Mouse (Mus musculus): ENCODE measurements around the gene Cmtr2. TPM values are rescaled to one million over a fixed set of nuclear protein-coding genes. Genes with fewer than 3 reads are reported as not detected.

The Cmtr2 gene
- 9.0 and 9.6 TPM in 2 replicates for total RNA-seq (2015)
- 10.0 and 14.3 TPM in 2 replicates for total RNA-seq (2017)

DNA sequence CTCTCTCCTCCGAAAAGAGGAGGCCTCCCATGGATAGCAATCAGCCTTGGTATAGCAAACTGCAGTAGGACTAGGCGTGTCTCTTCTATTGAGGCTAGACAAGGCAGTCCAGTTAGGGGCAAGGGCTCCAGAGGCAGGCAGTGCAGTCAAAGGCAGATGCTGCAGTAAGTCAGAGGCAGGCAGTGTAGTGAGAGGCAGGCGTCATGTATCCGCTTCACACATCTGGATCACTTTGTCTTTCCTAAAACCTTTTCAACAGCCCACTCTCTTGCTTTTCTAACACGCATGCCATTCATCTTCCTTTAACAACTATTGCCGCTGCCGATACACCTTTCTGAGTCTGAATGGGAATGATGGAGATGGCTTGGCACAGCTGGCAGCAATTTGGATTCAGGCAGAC lies at the start of gene Cmtr2:
Gene Cmtr2, plus strand, starts transcription at position 301 of the 400 bp plus-strand sequence.
- ATAC-seq (replicated peaks; ENCODE audit: poor library complexity): no peak

DNA sequence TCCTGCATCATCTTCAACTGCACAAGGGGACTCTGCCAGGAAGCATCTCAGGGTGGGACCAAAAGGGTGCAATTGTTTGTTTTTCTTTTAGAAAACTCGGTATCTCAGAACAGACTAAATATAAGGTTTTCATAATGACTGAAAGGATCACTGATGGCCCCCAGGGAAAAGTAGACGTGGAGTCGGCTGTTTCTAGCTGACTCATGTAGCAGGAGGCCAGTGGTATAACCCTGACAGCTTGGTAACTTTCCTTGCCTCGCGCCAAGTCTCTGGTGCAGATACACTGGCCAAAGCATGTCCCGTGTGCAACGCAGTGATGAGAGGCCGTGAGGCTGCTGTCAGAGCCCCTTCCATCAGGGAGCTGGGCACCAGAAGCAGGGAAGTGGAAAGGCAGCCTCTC lies 49.2 kb upstream of the Cmtr2 start:
- no peak for ATAC-seq (replicated peaks; ENCODE audit: poor library complexity)

DNA sequence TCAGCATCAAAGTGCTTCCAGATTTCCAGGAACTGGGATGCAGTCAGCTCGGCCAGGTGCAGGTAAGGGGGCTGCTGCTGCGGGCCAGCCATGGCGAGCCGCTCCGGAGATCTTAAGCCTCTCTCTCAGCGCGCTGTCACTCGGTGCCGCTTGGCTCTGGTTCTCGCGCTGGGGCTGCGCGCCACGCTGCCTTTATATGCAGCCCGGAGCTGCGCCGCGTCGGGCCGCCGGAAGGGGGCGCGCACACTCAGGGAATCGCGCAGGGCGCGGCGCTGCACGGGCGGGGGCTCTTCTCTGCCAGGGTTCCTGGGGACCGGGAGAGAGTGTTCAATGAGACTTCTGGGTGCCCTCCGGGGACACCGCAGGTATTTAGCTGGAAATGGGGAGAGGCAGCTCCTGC lies 47.4 kb upstream of the Cmtr2 start, which contains the start of gene Calb2:
Gene Calb2, minus strand, starts transcription at position 165 of the 400 bp plus-strand sequence.
- ATAC-seq (replicated peaks; ENCODE audit: poor library complexity): peak; percentile 86

DNA sequence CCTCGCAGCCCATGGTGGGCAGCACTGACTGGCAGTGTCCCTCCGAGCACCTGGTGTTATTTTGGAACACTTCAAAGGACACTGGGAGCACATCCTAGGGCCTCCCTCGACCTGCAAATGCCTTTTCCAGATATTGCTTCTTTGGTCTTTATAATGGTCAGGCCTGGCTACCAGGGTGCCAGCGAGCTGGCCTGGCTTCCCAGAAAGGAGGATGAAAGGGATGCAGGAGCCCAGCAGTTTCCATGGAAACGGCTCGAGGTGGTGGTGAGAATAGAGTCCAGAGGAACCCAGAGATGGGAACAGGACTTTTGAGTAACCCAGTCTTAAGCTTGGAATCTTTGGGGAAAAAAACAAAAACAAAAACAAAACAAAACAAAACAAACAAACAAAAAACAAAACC lies 43.3 kb upstream of the Cmtr2 start:
- ATAC-seq (replicated peaks; ENCODE audit: poor library complexity): no peak

DNA sequence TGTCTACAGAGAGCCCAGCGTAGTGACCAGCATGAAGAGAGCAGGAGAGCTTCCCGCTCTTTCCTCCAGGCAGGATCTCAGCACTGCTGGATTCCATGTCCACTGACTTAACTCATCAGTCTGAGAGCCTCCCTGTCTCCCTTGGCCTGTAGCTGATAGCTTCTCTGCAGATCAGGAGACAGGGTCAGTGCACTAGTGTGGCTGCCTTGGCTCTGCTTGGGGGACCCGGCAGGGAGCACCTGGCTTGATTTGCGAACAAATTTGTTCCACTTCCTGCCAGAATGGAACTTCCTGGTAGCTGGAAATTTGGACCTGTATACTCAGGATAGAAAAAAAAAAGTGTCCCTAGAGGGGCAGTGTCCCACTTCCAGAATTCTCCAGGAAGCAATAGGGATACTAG lies 40.6 kb upstream of the Cmtr2 start:
- no peak for ATAC-seq (replicated peaks; ENCODE audit: poor library complexity)

DNA sequence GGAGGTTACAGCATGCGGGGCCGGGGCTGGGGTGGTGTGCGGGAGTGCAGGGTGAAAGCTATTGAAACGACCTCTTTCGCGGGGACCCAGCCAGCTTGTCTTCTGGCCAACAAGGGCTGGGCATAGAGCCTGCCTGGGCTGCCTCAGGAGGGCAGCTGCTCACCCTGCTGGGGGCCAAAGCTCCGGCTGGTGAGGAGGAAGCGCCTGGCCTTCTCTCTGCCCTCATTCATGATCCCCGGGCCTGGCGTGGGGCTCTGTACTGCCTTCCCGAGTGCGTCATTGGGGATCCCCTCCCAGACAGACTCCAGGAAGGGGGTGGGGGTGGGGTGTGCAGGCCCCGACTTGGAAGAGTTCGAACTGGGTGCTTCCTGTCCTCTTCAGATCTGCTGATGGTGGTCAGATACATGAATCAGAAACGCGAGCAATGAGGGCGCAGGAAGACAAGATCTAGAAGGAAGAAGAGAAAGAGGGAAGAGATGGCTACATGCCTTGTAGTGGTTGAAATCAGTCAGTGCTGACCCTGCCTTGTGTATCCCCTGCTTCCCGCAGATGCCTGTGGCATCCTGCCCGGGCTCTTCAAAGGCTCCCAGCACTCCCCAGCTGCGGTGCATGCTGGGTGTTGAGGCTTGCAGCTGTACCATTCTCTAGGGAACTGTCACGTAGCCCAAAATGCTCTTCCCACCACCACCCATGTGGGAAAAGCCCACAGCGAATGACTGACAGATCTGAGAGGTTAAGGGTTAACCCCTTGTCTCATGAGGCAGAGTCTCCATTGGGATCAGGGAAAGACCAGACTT lies 37.9 kb upstream of the Cmtr2 start:
- no peak for ATAC-seq (replicated peaks; ENCODE audit: poor library complexity)

DNA sequence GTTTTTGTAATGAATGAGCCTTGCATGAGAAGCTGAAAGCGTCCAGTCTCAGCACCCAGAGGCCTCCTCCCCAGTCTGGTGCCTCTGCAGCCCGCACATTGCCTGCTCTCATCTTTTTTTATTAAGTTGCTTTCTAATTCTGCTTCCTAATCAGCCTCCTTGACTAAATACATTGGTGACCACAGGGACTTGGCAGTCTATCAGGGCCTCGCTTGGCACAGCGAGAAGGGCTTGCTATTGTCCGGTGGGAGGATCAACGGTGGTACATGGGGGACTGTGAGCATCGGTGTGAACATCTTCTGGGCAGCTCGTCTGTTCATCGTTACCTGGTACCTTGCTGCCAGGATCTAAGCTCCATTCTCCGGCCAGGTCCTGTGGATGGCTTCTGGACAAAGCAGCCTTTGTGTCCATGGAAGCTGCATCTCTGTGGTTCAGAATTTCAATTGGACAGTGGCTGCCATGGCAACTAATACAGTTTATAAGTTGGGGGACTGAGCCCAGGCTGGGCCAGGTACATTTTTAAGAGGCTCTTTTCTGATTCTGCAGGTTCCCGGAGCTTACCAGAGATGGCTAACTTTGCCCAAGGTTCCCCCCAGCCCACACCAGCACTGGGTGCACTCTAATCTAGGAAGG lies 32.6 kb upstream of the Cmtr2 start:
- ATAC-seq (replicated peaks; ENCODE audit: poor library complexity): no peak

DNA sequence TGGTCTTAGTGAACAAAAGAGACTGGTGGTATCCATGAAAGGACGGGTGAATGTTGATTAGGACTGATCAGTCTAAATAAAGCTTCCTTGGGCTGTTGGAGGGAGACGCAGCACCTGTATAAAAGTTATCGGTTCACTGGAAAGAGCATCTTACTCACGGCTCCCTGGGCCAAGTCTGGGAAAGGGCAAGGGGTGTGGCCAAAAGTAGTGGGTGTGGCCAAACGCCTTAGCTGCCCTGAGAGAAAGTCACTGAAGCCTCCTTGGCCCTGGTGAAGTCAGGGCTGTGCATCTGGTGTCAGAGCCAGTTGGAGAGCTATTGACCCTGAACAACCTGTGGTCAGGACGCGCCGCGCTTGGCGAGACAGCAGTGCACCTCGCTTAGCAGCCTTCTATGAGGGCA lies 31.7 kb upstream of the Cmtr2 start:
- ATAC-seq (replicated peaks; ENCODE audit: poor library complexity): no peak

DNA sequence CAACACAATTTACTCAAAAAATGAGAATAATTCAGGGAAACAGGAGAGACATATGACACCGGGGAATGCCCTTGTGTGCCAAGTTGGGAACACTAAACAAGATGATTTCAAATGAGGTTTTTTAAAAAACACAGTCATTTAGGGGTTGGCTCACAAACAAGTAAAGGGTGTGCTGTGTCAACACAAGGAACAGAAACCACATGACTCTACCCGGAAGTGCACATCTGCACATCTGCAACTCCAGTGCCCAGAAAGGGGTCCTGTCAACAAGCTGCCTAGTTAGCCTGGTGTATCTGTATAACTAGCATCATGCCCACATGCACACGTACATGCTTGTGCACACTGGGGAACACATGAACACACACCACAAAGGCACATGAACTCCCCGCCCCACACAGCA lies 29.9 kb upstream of the Cmtr2 start:
- no peak for ATAC-seq (replicated peaks; ENCODE audit: poor library complexity)

DNA sequence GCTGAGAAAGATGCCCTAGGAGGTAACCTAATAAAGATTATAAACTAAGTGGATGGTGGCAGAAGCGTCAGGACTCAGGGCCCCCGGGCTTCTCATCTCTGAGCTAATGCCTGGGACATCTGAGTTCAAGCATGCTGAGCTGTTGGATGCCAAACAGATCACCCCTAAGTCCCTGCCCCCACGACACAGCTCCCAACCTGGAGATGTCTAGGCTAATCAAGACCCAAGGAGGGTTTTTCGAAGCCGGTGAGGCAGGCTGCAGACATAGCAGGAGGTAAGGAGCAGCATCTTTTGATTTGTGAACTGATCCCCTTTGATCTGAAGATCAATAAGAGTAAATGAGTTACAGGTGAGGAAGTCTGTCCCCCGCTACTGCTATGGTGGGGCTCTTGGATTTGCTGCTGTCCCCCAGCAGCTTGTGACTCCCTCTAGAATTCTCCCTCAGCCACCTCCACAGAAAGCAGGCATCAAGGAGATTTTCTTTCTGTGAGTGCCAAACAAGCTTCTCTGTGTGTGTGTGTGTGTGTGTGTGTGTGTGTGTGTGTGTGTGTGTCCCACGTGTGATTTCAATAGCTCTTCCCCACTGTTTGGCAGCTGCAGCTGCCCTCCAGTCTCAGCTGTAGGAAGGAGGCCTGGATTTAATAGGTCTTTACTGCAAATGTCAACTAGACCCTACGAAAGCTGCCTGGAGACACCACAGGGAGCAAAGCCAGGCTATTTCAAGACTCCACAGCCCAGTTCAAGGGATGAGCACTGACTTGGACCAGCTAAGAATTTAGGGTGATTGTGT lies 26.3 kb upstream of the Cmtr2 start:
- ATAC-seq (replicated peaks; ENCODE audit: poor library complexity): no peak

DNA sequence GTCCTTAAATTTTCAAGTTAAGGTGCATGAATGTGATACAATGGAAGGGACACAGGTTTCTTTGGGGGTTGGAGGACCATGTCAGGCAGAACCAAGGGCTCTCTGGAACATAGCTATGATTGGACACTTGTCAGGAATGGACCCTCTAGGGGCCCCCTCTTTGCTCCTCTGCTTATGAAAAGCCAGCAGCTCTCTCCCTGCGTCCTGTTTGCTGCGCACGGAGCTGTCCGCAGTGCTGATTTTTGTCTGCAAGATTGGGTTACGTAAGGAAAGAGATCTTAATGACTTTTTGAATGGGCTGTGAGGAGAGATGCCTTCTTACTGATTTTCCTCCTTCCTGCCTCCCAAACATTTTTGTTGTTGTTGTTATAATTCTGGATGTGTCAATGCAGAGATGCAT lies 18.8 kb upstream of the Cmtr2 start:
- ATAC-seq (replicated peaks; ENCODE audit: poor library complexity): peak; percentile 57

DNA sequence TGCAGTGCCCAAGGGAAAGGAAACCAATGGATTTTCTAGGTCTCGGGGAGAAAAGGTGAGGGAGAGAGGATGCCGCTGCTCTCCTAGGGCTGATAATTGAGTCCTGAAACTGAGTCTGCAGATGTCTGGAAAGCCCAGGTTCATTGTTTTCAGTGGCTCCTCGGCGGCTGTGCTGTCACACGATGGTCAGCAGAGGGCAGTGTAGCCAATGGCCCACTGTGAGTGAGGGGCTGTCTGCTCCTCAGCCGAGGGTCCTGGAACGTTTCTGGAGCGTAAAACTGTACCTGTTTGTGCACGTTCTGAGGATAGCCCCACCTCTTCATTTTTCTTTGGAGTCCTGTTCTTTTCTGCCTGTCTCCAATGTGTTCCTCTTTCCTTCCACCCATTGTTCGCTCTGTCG lies 13.7 kb upstream of the Cmtr2 start:
- no peak for ATAC-seq (replicated peaks; ENCODE audit: poor library complexity)

DNA sequence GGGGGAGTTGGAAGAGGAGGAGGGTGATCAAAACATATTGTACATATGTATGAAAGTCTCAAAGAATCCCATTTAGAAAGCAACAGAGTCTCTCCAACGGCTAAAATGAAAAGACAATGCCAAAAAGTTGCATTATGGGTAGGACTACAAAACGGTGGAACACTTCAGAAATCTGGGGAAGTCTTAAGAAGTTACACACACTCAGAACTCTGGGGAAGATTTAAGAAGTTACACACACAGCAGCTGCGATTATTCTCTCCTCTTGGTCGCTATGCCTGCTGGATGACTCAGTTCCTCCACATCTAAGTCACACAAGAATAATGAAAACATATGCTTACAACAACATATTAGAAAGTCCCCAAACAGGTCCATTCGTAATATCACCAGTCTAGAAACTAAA lies 788 bp downstream of the Cmtr2 start:
- no peak for ATAC-seq (replicated peaks; ENCODE audit: poor library complexity)

DNA sequence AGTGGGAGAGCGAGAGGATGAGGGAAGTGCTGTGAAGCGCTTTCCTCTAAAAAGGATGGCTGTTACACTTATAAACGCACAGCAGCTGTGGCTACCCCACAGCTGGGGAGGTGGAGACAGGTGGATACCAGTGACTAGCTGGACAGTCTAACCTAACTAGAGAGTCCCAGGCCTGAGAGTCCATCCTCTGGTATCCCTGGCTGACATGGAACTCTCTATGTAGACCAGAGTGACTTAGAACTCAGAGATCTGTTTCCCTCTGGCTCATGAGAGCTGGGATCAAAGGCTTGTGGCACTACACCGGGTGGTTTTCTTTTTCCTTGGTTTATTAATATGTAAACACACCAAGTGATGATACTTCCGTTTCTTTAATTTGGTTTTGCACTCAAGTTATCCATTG lies 1.7 kb downstream of the Cmtr2 start:
- no peak for ATAC-seq (replicated peaks; ENCODE audit: poor library complexity)

DNA sequence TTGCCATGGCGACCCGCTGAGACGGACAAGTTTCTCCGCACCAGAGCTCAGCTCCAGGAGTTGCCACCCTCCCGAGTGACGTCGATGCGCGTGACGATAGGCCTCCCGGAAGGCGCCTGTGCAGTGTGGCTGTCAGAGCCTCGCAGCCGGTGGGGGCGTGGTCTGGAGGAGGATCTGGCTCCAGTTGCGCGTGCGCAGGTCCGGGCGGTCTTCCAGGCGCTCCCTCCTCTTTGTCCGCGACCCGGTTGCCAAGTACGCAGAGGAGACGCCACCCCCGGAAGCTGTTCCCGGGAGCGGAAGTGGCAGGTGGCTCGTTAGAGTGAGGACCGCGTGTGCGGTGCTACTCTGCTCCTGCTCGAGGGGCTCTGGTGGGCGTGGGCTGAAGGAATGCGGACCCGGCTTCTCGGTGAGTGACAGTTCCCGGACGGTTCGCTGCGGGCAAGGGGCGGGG lies 2.2 kb downstream of the Cmtr2 start:
- ATAC-seq (replicated peaks; ENCODE audit: poor library complexity): peak; percentile 96

DNA sequence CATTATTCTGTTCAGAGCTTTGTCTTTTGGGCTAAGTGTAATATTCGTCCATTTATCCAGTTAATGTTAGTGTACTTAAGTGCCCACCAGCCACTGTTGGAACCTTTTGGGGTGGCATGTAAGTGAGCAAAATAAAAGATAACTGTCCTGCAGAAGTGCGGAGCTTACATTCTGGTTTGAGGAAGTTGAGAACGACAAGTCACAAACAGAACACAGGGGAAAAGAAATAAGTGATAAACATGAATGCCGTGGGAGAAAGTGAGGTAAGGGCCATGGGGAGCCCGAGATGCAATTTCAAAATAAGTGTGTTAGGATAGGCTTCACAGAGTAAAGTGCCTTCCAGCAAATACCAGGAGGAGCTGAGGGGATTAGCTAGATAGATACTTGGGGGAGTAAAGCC lies 3.0 kb downstream of the Cmtr2 start:
- 0 out of 2 replicates have a peak, but pooled peaks have one; percentile 7 for ATAC-seq (replicated peaks; ENCODE audit: poor library complexity)

DNA sequence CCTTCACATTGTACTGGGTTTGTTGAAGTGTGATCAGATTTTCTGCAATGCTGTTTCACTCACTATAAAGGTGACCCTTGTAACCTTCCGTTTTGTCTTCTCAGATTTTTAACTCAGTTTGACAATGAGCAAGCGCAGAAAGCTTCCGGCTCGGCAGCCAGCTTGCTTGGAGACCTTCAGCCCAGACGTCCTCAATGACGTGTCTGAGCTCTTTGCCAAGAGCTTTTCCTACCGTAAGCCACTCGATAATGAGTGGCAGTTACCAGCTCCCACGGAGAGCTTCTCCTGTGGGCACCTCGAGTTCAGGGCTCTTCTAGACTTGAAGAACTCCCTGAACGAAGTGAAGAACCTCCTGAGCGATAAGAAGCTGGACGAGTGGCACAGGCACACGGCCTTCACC lies 5.5 kb downstream of the Cmtr2 start:
- ATAC-seq (replicated peaks; ENCODE audit: poor library complexity): no peak

DNA sequence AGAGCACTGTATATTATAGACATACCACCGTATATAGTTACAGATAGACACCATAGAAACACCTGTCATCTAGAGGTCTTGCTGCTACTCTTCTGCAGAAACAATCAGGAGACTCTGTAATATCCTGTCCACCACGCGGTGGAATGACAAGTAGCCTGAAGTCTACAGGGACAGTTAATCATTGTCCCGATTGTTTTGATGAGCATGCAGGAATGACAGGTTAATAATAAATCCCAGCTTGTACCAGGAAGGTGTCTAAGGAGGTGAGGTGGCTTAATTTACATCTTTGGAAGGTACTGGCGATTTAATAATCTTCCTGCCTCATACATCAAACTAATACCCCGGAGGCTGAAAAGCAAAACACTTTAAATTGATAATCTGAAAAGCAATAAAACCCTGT lies 15.3 kb downstream of the Cmtr2 start:
- ATAC-seq (replicated peaks; ENCODE audit: poor library complexity): no peak

DNA sequence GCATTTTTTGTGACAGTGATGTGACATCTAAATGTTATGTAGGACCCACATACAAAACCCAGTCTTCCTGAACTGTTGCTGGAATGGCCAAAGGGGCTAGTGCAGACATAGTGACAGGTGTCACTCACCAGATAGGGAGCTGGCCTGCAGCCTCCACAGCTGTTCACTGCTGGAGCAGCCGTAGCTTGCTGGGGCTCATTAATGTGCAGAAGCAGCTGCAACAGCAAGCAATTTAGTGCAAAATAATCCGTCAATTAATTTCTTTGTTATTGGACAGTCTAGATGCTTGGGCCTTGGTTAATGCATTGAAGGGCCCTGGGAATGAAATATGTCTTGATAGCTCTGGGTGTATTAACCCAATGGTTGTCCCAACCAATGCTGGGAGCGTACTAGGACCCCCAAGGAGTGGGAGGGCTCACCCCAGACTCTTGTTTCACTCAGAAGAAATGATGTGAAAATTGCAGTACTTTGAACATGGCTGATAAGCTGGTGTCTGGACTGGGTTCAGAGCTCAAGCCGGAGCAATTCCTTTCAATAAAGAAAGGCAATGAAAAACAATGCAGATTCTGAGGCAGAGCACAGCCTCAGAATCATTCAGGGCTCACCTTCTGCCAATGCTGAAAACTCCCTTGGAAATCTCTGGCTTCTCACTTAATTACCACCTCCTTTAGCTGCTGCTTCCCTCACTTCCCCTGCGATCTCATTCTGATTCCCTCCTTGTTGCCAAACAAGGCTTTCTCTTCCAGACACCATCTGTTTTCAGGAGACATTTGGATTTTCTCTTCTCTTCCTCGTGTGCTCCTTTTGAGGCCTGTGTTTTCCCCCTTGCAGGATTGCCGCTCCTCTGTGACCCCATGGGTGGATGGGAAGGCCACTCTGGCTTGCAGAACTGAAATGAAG lies 27.1 kb downstream of the Cmtr2 start:
- ATAC-seq (replicated peaks; ENCODE audit: poor library complexity): no peak

DNA sequence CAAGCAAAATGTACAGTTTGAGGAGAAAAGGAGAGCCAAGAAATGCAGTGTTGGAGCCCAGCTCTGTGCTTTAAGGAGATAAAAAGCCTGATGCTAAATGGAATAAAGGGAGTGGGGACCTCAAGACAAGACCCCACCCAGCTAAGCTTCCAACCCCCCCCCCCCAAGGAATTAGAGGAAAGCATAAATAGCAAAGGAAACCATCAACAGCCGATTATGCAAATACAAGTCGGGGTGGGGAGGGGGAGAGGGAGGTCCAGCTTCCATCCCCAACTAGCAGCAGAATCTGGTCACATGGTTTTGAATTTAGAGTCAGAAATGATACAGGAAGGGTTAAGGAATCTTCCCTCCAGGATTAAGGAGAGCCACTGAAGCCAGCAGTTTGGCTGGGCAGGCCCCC lies 29.1 kb downstream of the Cmtr2 start:
- no peak for ATAC-seq (replicated peaks; ENCODE audit: poor library complexity)

DNA sequence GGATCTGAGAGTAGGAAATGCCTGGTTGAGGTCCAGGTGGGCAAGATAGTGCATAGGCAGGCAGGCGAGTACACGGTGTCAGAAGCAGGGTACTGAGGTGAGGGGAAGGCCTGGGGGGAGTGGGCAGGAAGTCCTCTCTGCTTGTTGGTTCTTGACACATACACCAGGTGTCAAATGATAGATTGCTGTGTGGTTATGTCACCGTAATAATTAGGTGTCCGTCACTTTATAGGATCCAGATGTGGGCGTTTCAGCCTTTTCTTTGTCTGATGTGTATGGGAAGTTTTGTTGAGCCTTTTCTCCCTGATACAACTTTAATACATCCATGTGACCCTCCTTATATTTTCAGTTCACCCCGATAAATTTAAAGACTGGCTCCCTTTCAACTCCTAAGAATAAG lies 31.8 kb downstream of the Cmtr2 start:
- no peak for ATAC-seq (replicated peaks; ENCODE audit: poor library complexity)

Measured in megakaryocyte progenitor cell, adult 5-6 weeks (primary cell).